Mouse (Mus musculus): Measurements from ENCODE around the gene Nrip2. TPM values are rescaled to one million over a fixed set of nuclear protein-coding genes. Genes with fewer than 3 reads are reported as not detected.
"Not testable (repeated sequence)": the region's sequence is repeated elsewhere in the genome, so short reads cannot be mapped to it uniquely, and the experiment has no call there.

Nrip2 gene
- polyA plus RNA-seq, 1 experiment, result 0.59 TPM

DNA sequence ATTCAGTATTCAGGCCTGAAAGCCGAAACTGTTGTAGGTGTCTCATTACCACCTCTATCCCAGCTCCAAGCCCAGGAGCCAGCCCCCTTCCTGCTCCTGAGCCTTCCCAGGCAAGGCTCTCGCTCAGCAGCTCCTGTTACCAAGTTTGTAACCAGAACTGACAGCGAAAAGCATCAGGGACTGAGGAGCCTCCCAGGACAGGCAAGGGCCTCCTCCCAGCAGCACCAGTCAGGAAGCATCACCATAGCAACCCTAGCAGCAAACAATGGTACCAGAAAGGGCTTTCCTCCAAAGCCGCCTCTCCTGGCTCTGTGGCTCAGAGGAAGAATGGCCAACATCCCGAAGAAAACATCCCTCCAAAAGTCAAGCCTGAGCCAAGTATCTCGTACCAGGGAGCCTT lies 23.9 kb upstream of the Nrip2 start, which contains the start of the genes Tex52 and Gm44596:
Gene Tex52, plus strand, starts transcription at position 265 of the 400 bp plus-strand sequence.
Gene Gm44596, plus strand, starts transcription at position 312 of the 400 bp plus-strand sequence.
- TF ChIP-seq POLR2A (IDR thresholded peaks at IDR 0.05; ENCODE audit: control insufficient read depth, extremely low read depth, insufficient read depth, low read length, poor library complexity) (no peak), CTCF (IDR thresholded peaks at IDR 0.05; ENCODE audit: borderline replicate concordance, control insufficient read depth, extremely low read depth, insufficient read depth, low read length, poor library complexity) (no peak)
- DNase-seq, result no peak
- Histone ChIP-seq H3K27me3 (ENCODE audit: control insufficient read depth, insufficient read depth, low read length) (no peaks in the 10 kb centered on the region), H3K27ac (ENCODE audit: control insufficient read depth, insufficient read depth, low read length) (no peak within 1 kb of the TSS), H3K36me3 (ENCODE audit: control insufficient read depth, insufficient read depth, low read length) (peaks cover 31% of the 10 kb centered on the region), H3K4me3 (ENCODE audit: control insufficient read depth, insufficient read depth, low read length) (no peak within 1 kb of the TSS), H3K4me1 (replicated peaks; ENCODE audit: control insufficient read depth, insufficient read depth, low read length) (0 out of 2 replicates have a peak, but pooled peaks cover 3% of the 10 kb centered on the region)
- 90% methylated on average over 6 of the region's 6 CpGs for WGBS

DNA sequence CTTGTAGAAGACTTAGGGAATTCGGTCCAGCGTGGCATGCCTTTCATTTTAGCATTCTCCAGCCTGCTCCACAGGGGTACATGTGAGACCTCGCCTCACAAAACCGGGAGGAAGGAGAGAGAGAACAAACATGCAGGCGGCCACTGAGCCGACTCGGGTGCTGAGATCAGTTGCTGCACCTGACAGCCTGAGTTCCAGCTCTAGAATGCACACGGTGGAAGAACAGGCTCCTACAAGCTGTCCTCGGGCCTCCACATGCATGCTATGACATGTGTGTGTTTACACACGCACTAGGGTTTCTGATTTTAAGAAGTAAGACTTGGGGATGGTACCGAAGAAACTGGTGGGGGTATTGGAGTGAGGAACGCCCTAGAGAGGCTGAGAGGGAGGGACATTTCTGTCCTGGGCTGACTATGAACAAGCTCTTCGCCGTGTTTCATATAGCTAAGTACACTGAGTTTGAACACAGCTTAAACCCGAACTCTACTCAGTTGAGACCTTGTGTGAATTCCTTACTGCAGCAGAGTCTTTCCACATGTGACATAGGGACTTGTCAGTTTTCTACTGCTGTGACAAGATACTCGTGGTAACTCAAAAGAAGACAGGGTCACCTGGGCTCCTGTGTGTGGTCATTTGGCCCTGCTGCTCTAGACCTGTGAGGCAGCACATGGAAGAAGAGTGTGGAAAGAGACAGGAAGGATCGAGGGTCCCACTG lies 22.6 kb upstream of the Nrip2 start:
- Histone ChIP-seq H3K27me3 (ENCODE audit: control insufficient read depth, insufficient read depth, low read length) (no peaks in the 10 kb centered on the region), H3K36me3 (ENCODE audit: control insufficient read depth, insufficient read depth, low read length) (peaks cover 17% of the 10 kb centered on the region), H3K27ac (ENCODE audit: control insufficient read depth, insufficient read depth, low read length) (no peak overlapping the region), H3K4me1 (replicated peaks; ENCODE audit: control insufficient read depth, insufficient read depth, low read length) (0 out of 2 replicates have a peak, but pooled peaks cover 3% of the 10 kb centered on the region), H3K4me3 (ENCODE audit: control insufficient read depth, insufficient read depth, low read length) (no peak overlapping the region)
- TF ChIP-seq CTCF (IDR thresholded peaks at IDR 0.05; ENCODE audit: borderline replicate concordance, control insufficient read depth, extremely low read depth, insufficient read depth, low read length, poor library complexity), result no peak
- TF ChIP-seq POLR2A (IDR thresholded peaks at IDR 0.05; ENCODE audit: control insufficient read depth, extremely low read depth, insufficient read depth, low read length, poor library complexity), result no peak
- 93% methylated on average over 17 of the region's 17 CpGs for WGBS
- no peak for DNase-seq

DNA sequence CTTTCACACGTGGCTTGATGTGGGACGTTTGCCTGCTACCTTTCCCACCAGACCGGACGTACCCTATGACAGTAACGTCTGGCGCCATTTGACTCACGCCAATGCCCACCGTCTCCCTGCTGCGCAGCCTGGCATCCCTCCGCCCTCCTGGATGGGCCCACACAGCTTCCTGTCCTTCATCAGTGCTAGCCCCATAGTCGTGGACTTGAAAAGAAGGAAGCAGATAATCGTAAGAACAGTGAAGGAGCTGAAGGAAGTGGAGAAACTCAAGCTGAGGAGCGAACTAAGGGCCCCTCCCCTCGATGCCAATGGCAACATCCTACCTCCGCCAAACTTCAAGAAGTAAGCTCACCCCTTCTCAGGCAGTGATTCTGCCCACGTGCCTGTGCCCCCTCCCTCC lies 19.5 kb upstream of the Nrip2 start:
- WGBS, result 57% methylated on average over 16 of the region's 16 CpGs
- Histone ChIP-seq H3K27me3 (ENCODE audit: control insufficient read depth, insufficient read depth, low read length) (no peaks in the 10 kb centered on the region), H3K27ac (ENCODE audit: control insufficient read depth, insufficient read depth, low read length) (no peak overlapping the region), H3K36me3 (ENCODE audit: control insufficient read depth, insufficient read depth, low read length) (no peaks in the 10 kb centered on the region; the same call in 1 of the 2 replicates), H3K4me1 (replicated peaks; ENCODE audit: control insufficient read depth, insufficient read depth, low read length) (0 out of 2 replicates have a peak, but pooled peaks cover 3% of the 10 kb centered on the region), H3K4me3 (ENCODE audit: control insufficient read depth, insufficient read depth, low read length) (no peak overlapping the region)
- no peak for DNase-seq
- TF ChIP-seq CTCF (IDR thresholded peaks at IDR 0.05; ENCODE audit: borderline replicate concordance, control insufficient read depth, extremely low read depth, insufficient read depth, low read length, poor library complexity) (no peak), POLR2A (IDR thresholded peaks at IDR 0.05; ENCODE audit: control insufficient read depth, extremely low read depth, insufficient read depth, low read length, poor library complexity) (no peak)

DNA sequence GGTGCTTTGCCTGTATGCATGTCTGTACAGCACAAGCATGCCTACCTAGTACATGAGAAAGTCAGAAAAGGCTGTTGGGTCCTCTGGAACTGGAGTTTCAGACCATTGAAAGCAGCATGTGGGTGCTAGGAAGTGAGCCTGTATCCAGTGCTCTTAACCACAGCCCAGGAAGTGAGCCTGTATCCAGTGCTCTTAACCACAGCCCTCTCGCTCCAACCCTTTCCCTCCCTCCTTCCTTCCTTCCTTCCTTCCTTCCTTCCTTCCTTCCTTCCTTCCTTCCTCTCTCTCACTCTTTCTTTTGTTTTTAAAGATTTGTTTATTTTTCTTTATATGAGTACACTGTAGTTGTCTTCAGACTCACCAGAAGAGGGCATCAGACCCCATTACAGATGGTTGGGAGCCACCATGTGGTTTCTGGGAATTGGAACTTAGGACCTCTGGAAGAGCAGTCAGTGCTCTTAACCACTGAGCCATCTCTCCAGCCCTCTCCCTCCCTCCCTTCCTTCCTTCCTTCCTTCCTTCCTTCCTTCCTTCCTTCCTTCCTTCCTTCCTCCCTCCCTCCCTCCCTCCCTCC lies 18.4 kb upstream of the Nrip2 start:
- H3K27ac ChIP-seq (ENCODE audit: control insufficient read depth, insufficient read depth, low read length), result not testable (repeated sequence)
- WGBS, result 14% methylated on average over 1 of the region's 1 CpGs

DNA sequence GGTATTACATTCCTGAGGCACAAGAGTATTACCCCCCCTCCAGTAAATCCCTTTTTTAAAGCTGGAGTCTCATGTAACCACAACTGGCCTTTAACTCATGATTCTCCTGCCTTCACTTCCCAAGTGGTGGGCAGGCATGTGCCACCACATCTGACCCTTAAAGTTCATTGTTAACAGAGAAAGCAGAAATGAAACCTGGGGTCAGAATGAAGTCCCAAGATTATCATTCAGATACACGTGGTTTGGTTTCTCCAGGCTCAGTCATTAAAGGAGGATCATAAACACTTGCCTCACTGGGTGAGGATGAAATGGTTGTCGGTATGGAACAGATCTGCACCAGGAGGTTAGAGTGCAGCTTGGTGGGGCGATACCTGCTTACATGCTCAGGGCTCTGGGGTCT lies 17.8 kb upstream of the Nrip2 start:
- Histone ChIP-seq H3K27ac (ENCODE audit: control insufficient read depth, insufficient read depth, low read length) (no peak overlapping the region), H3K27me3 (ENCODE audit: control insufficient read depth, insufficient read depth, low read length) (no peaks in the 10 kb centered on the region), H3K36me3 (ENCODE audit: control insufficient read depth, insufficient read depth, low read length) (no peaks in the 10 kb centered on the region; the same call in 1 of the 2 replicates), H3K4me1 (replicated peaks; ENCODE audit: control insufficient read depth, insufficient read depth, low read length) (0 out of 2 replicates have a peak, but pooled peaks cover 3% of the 10 kb centered on the region), H3K4me3 (ENCODE audit: control insufficient read depth, insufficient read depth, low read length) (no peak overlapping the region)
- 43% methylated on average over 3 of the region's 3 CpGs for WGBS
- TF ChIP-seq POLR2A (IDR thresholded peaks at IDR 0.05; ENCODE audit: control insufficient read depth, extremely low read depth, insufficient read depth, low read length, poor library complexity), result no peak
- DNase-seq, result no peak

More for the DNA sequence above, 18.4 kb upstream of the Nrip2 start:
- DNase-seq; H3K27me3 ChIP-seq (ENCODE audit: control insufficient read depth, insufficient read depth, low read length); H3K36me3 ChIP-seq (ENCODE audit: control insufficient read depth, insufficient read depth, low read length); H3K4me1 ChIP-seq (replicated peaks; ENCODE audit: control insufficient read depth, insufficient read depth, low read length); H3K4me3 ChIP-seq (ENCODE audit: control insufficient read depth, insufficient read depth, low read length): not testable (repeated sequence)

DNA sequence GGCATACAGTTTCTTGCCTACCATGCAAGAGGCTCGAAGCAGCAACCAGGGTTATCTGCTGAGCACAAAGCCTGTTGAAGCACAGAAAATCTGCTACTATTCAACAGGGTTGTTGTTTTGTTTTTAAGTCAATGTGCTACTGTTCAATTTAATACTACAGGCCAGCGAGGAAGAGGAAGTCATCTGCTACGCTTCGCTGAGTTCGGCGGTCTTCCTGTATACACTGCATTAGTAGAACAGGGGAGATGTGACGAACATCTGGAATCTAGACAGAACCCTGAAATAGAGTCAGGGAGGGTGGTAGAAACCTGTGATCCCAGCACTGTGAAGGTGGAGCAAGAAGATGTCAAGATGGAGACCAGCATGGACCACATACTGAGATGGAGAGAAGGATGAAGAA lies 15.3 kb upstream of the Nrip2 start:
- H3K4me3 ChIP-seq (ENCODE audit: control insufficient read depth, insufficient read depth, low read length), result no peak overlapping the region
- no peak for DNase-seq
- H3K36me3 ChIP-seq (ENCODE audit: control insufficient read depth, insufficient read depth, low read length), result no peaks in the 10 kb centered on the region
- TF ChIP-seq CTCF (IDR thresholded peaks at IDR 0.05; ENCODE audit: borderline replicate concordance, control insufficient read depth, extremely low read depth, insufficient read depth, low read length, poor library complexity) (no peak), POLR2A (IDR thresholded peaks at IDR 0.05; ENCODE audit: control insufficient read depth, extremely low read depth, insufficient read depth, low read length, poor library complexity) (no peak)
- no peak overlapping the region for H3K27ac ChIP-seq (ENCODE audit: control insufficient read depth, insufficient read depth, low read length)
- WGBS, result 31% methylated on average over 7 of the region's 7 CpGs
- H3K4me1 ChIP-seq (replicated peaks; ENCODE audit: control insufficient read depth, insufficient read depth, low read length), result 0 out of 2 replicates have a peak, but pooled peaks cover 3% of the 10 kb centered on the region
- H3K27me3 ChIP-seq (ENCODE audit: control insufficient read depth, insufficient read depth, low read length), result no peaks in the 10 kb centered on the region
